Mouse (Mus musculus): ENCODE measurements around the gene Sbf2.

GRCm38 (mm10) chr7:110313392-110314055 lies 301.2 kb downstream of the Sbf2 start:
- TF ChIP-seq CTCF (IDR thresholded peaks at IDR 0.05; ENCODE audit: control insufficient read depth, insufficient read depth, insufficient replicate concordance, low read depth, low read length) (no peak), POLR2A (IDR thresholded peaks at IDR 0.05; ENCODE audit: control insufficient read depth, low read depth, low read length) (no peak)
